Mouse (Mus musculus) frontal cortex, postnatal 14 days (tissue): Measurements from ENCODE around the gene Stoml2.
"Not testable (repeated sequence)": the region's sequence is repeated elsewhere in the genome, so short reads cannot be mapped to it uniquely, and the experiment has no call there.

Experiments
- DNase-seq, 2 experiments: peaks; one replicate each; pipeline ENCODE4 v3.0.0; 2022; ENCODE audit warnings: low spot score in 2 of 2

The Stoml2 gene

GRCm38 (mm10) chr4:43004951-43005350, 26.6 kb downstream of the Stoml2 start:
- no peak for DNase-seq

- no peak for DNase-seq
Observed at GRCm38 (mm10) chr4:43002756-43003439, 28.6 kb downstream of the Stoml2 start.

GRCm38 (mm10) chr4:43001272-43001671, 30.2 kb downstream of the Stoml2 start:
- DNase-seq: no peak

- peak; percentile 99 for DNase-seq
Observed at GRCm38 (mm10) chr4:43000141-43000986, 31.1 kb downstream of the Stoml2 start, which contains the start of gene Vcp. TSS of gene Vcp (minus strand) at chr4:43000507.

GRCm38 (mm10) chr4:42999451-43000140, 31.9 kb downstream of the Stoml2 start:
- DNase-seq: peak; percentile 49 to 59

- DNase-seq: no peak
Observed at GRCm38 (mm10) chr4:42998022-42998421, 33.5 kb downstream of the Stoml2 start.

- no peak for DNase-seq
Observed at GRCm38 (mm10) chr4:42988296-42988695, 43.2 kb downstream of the Stoml2 start.

GRCm38 (mm10) chr4:42980467-42980866, 51.0 kb downstream of the Stoml2 start:
- DNase-seq: not testable (repeated sequence)

GRCm38 (mm10) chr4:42978062-42978461, 53.4 kb downstream of the Stoml2 start:
- DNase-seq: no peak
